Mouse (Mus musculus) liver, embryonic 14 days (tissue): Measurements from ENCODE around the gene Nmt2. TPM values are rescaled to one million over a fixed set of nuclear protein-coding genes. Genes with fewer than 3 reads are reported as not detected.

Experiments used
- polyA plus RNA-seq: library from polyadenylated mRNA; depleted of rRNA; stranded (reverse); fragments of >200 nt; gene quantifications from 2 replicates; pipeline ENCODE4 v1.2.3, GENCODE M21; 2012; rRNA removed

Gene Nmt2
- 5.0 and 5.9 TPM in 2 replicates for polyA plus RNA-seq

DNA sequence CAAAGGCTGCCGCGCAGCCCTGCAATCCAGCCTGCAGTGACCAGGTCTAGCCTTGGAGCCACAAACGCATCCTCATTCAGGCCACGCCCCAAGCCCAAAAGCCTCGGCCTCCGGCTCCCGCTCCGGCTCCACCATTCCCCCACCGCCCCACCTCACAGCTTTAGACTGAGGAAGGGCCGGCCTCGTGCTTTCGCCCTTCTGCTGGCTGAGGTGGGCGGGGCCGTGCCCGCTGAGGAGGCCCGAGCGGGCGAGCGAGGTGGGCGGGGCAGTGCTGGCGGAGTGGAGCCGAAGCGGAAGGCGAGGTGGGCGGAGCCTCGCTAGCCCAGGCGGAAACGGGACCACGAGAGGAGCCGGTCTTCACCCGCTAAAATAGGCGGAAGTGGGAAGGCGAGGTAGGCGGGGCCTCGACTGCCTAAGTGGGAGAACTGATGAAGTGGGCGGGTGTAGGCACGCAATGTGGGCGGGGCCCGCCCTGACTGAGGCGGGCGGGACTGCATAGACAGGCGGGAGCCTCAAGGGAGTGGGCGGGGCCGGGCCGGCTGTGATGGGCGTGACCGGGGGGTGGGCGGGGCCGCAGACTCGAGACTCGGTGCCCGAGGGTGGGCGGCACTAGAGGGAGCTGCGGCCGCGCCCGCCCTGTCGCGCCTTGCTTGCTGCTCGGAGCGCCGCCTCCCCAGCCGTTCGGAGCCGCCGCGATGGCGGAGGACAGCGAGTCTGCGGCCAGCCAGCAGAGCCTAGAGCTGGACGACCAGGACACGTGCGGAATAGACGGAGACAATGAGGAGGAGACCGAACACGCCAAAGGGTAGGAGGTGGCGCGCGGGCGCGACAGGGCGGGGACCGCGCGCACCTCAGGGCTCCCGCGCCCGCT is at the start of gene Nmt2:
Nmt2 (plus strand) TSS at position 611 of the 871 bp plus-strand sequence.

DNA sequence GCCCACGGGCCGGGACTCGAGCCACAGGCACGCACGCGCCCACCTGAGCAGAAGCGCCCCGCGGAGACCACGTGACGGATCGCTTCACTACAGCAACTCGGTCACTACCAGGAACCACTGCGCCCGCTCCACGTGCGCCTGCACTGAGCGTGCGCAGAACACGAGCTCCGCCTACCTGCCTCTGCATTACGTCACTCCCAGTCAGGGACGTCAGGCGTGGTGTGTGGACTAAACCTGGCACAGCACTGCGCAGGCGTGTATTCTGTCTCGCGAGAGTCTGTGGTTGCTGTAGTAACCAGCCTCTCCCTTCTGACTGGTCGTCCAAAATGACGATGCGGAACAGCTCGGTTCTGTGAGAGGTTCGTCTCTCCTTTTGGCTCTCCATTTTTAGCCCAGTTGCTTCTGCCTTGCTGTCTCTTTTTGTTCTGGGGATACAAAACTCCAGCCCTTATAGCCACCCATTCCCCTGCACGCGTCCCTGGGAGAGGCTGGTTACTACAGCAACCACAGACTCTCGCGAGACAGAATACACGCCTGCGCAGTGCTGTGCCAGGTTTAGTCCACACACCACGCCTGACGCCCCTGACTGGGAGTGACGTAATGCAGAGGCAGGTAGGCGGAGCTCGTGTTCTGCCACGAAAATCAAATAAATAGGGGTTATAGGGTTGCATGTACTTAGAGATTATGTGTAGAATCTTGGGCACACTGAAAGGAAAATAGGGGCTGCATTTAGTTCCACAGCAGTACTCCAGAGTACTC is 48.7 kb downstream of the Nmt2 start, which contains the start of gene Rpp38:
Rpp38 (minus strand) TSS at position 160 of the 759 bp plus-strand sequence.

DNA sequence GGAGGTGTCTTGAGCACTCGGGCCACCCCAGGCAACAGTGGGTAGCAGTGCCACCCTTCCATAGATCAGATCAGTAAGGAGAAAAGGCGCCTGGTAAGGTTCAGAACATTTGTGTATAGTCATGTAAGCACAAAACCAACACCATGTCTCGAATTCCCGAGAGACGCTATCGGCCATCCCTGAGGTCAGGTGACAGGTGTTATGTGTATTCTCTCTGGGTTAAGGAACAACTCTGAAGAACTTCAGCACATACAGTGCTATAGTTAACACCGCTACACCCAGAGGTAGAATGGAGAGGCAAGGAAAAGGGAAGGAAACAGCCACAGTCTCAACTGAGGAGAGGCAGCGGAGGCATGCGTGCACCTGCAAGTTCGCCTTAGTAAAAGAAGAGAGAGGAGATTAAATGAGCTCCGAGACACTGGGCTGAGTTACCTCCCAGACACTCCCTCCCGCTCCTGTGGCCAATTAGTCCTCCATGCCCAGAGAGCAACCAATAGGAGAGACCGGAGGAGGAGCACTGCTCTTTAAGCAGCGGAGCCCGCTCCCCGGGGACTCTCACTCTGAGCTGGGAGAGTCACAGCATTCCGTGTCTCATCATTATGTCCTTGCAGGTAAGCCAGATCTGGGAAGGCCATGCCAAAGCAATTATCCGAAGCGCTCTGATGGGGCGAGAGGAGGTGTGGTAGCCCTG is 51.7 kb downstream of the Nmt2 start, which contains the start of gene Acbd7:
Acbd7 (plus strand) TSS at position 558 of the 691 bp plus-strand sequence.

Other genes with a start within 250 kb of the Nmt2 start
- 1.8 and 1.9 TPM in 2 replicates for gene Fam171a1, start 170.0 kb upstream of the Nmt2 start, polyA plus RNA-seq
- gene Rpp38, start 48.4 kb downstream of the Nmt2 start, polyA plus RNA-seq, result 9.2 and 10.5 TPM in 2 replicates
- 0.37 and 0.51 TPM in 2 replicates for gene Acbd7, start 52.0 kb downstream of the Nmt2 start, polyA plus RNA-seq
- not detected in 2 replicates for gene Olah, start 113.0 kb downstream of the Nmt2 start, polyA plus RNA-seq
- not detected in 2 replicates for gene Meig1, start 138.4 kb downstream of the Nmt2 start, polyA plus RNA-seq
- gene Dclre1c, start 139.9 kb downstream of the Nmt2 start, polyA plus RNA-seq, result 4.4 and 5.6 TPM in 2 replicates
- gene Suv39h2, start 190.8 kb downstream of the Nmt2 start, polyA plus RNA-seq, result 3.8 and 4.5 TPM in 2 replicates
- 1.0 and 1.4 TPM in 2 replicates for gene Gm45902, start 228.6 kb downstream of the Nmt2 start, polyA plus RNA-seq
- 51.9 and 56.0 TPM in 2 replicates for gene Hspa14, start 228.6 kb downstream of the Nmt2 start, polyA plus RNA-seq
- gene Cdnf, start 228.8 kb downstream of the Nmt2 start, polyA plus RNA-seq, result 0.28 and 0.33 TPM in 2 replicates